Mouse (Mus musculus): ENCODE data around the gene Gna15. TPM values are rescaled to one million over a fixed set of nuclear protein-coding genes. Genes with fewer than 3 reads are reported as not detected.

The Gna15 gene
- total RNA-seq (2014; fragmentation: Nextera tagmentation) (30.0 and 31.7 TPM in 2 replicates), total RNA-seq (2017) (23.8 and 34.6 TPM in 2 replicates)

- peak; percentile 60 for ATAC-seq (replicated peaks; ENCODE audit: poor library complexity, severe bottlenecking)
Observed at GRCm38 (mm10) chr10:81524051-81524605, at the start of gene Gna15. Gene Gna15 (minus strand): TSS chr10:81524225.

- no peak for ATAC-seq (replicated peaks; ENCODE audit: poor library complexity, severe bottlenecking)
Observed at GRCm38 (mm10) chr10:81572975-81573374, 49.0 kb upstream of the Gna15 start.

- ATAC-seq (replicated peaks; ENCODE audit: poor library complexity, severe bottlenecking): no peak
Observed at GRCm38 (mm10) chr10:81572133-81572671, 48.2 kb upstream of the Gna15 start.

GRCm38 (mm10) chr10:81571501-81571876 is 47.5 kb upstream of the Gna15 start:
- ATAC-seq (replicated peaks; ENCODE audit: poor library complexity, severe bottlenecking): peak; percentile 84

GRCm38 (mm10) chr10:81570831-81571500 is 46.9 kb upstream of the Gna15 start:
- peak; percentile 68 for ATAC-seq (replicated peaks; ENCODE audit: poor library complexity, severe bottlenecking)

GRCm38 (mm10) chr10:81570238-81570800 is 46.3 kb upstream of the Gna15 start:
- no peak for ATAC-seq (replicated peaks; ENCODE audit: poor library complexity, severe bottlenecking)

GRCm38 (mm10) chr10:81569507-81570237 is 45.6 kb upstream of the Gna15 start:
- no peak for ATAC-seq (replicated peaks; ENCODE audit: poor library complexity, severe bottlenecking)

- no peak for ATAC-seq (replicated peaks; ENCODE audit: poor library complexity, severe bottlenecking)
Observed at GRCm38 (mm10) chr10:81568381-81569191, 44.6 kb upstream of the Gna15 start.

- no peak for ATAC-seq (replicated peaks; ENCODE audit: poor library complexity, severe bottlenecking)
Observed at GRCm38 (mm10) chr10:81565257-81566228, 41.5 kb upstream of the Gna15 start.

GRCm38 (mm10) chr10:81564734-81565133 is 40.7 kb upstream of the Gna15 start:
- no peak for ATAC-seq (replicated peaks; ENCODE audit: poor library complexity, severe bottlenecking)

GRCm38 (mm10) chr10:81564216-81564615 is 40.2 kb upstream of the Gna15 start:
- 0 out of 2 replicates have a peak, but pooled peaks have one; percentile 7 for ATAC-seq (replicated peaks; ENCODE audit: poor library complexity, severe bottlenecking)

- ATAC-seq (replicated peaks; ENCODE audit: poor library complexity, severe bottlenecking): no peak
Observed at GRCm38 (mm10) chr10:81563481-81563880, 39.5 kb upstream of the Gna15 start.

GRCm38 (mm10) chr10:81562411-81562810 is 38.4 kb upstream of the Gna15 start:
- no peak for ATAC-seq (replicated peaks; ENCODE audit: poor library complexity, severe bottlenecking)

- ATAC-seq (replicated peaks; ENCODE audit: poor library complexity, severe bottlenecking): peak; percentile 57
Observed at GRCm38 (mm10) chr10:81560719-81561459, 36.9 kb upstream of the Gna15 start.

GRCm38 (mm10) chr10:81559627-81560539 is 35.9 kb upstream of the Gna15 start:
- peak; percentile 55 for ATAC-seq (replicated peaks; ENCODE audit: poor library complexity, severe bottlenecking)

GRCm38 (mm10) chr10:81559163-81559626 is 35.2 kb upstream of the Gna15 start, which contains the start of gene Aes:
Gene Aes (plus strand): TSS chr10:81559488.
- ATAC-seq (replicated peaks; ENCODE audit: poor library complexity, severe bottlenecking): peak; percentile 39

GRCm38 (mm10) chr10:81557491-81557890 is 33.5 kb upstream of the Gna15 start:
- ATAC-seq (replicated peaks; ENCODE audit: poor library complexity, severe bottlenecking): no peak
